Mouse (Mus musculus): Measurements from ENCODE around the gene Dusp28.

Dusp28 gene

DNA sequence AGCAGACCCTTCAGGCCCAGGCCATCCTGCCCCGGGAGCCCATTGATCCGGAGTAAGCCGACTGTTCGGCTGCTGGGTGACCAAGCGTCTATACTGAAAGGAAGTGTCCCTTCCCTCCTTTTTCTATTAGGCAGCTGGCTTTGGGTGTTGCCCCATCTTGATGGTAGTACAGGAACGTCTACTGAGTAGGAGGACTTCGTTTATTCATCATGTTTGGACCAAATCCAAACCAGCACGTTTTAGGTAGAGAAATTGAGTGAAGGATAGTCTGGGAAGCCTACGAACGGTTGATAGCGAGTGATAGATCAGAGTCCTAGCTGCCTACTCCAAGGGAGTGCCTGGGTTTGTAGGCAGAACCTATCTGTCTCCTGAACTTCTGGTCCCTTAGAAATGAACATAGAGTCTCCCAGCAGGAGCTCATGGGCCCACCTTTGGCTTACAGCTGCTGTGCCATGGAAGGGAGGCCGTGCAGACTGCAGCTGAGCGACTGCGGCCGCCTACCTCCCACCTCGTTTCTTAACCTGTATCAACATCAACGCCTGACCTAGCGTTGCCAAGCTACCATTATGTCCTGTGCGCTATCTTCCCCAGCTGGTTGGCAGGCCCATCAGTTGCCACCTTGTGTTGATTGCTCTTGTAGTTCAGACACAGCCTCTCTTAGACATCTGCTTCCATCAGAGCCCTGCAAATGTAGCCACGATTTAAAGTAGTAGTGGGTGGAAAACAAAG, 1.0 kb downstream of the Dusp28 start:
- in situ Hi-C loops (cut with MboI, MseI), result loop anchor here (10.0 to 25.0 kb wide), 3 partner anchors 727 to 1820 kb away; no protein-coding TSS in a partner anchor

DNA sequence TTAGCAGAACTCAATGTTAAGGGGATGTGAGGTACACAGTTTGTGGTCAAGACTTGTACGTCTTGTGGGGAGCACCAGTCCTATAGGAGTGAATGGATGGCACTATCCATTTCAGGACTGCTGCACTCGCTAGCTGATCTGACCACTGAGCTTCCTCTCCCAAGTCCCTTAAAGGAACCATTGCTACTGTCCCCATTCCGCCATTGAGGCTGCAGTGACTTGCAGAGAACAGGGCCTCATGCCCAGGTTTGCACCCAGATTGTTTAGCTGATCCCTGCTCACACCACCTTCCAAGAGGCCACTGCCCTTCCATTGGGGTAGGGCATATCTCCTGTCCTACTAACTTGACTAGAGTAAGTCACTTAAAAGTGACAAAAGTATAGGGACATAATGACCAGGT, 1.9 kb downstream of the Dusp28 start:
- in situ Hi-C loops (cut with MboI, MseI), result loop anchor here (10.0 to 25.0 kb wide), 3 partner anchors 726 to 1821 kb away; no protein-coding TSS in a partner anchor

DNA sequence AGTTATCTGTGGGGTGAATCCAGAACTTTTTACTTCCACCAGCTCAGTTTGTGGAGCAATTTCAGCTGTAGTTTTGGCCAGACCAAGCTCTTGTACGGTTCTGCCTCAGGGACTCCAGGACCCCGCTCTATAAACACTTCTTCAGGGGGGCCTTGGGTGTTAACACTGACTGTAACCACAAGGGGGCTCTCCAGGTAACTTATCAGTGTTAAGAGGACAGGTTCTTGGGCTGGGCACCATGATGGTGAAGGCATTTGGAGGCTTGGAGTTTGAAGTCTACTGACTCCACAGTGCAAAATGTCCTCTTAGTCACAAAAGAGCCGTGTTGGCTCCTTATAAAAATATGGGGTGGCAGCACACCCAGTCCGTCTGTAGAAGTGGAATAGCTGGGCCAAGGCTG, 2.3 kb downstream of the Dusp28 start:
- in situ Hi-C loops (cut with MboI, MseI), result loop anchor here (10.0 to 25.0 kb wide), 3 partner anchors 726 to 1822 kb away; no protein-coding TSS in a partner anchor

DNA sequence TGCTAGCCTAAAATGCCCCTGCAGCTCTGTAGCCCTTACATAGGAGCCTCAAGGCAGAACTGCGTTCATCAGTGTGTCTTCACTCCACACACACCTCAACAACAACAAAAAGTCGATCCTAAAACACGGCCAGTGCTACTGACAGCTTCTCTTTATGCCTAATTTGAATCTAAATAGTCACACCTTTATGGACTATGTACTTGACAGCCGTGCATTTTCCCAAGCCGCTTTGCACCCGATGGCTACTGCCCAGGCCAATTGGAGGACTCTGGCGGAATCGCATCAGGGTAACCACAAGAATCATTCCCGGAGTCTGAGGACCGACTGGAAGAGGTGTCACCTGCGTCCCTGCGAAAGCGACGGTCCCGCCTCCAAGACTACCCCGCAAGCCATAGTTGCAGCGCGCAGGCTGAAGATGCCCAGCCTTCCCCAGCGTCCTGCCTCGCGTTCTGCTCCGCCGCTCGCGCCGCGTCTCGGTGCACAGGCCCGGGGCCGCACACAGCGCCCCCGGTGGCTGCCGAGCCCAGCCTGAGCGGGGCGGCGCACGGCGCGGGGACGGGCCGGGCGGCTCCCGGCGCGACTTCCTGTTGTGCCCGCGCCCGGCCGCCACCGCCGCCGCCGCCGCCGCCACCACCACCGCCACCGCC, 3.6 kb downstream of the Dusp28 start, which contains the start of gene Rnpepl1:
Gene Rnpepl1, plus strand, starts transcription at position 545 of the 647 bp plus-strand sequence.
- in situ Hi-C loops (cut with MboI, MseI), result loop anchor here (25.0 kb wide), 2 partner anchors 1127 to 1823 kb away; no protein-coding TSS in a partner anchor

DNA sequence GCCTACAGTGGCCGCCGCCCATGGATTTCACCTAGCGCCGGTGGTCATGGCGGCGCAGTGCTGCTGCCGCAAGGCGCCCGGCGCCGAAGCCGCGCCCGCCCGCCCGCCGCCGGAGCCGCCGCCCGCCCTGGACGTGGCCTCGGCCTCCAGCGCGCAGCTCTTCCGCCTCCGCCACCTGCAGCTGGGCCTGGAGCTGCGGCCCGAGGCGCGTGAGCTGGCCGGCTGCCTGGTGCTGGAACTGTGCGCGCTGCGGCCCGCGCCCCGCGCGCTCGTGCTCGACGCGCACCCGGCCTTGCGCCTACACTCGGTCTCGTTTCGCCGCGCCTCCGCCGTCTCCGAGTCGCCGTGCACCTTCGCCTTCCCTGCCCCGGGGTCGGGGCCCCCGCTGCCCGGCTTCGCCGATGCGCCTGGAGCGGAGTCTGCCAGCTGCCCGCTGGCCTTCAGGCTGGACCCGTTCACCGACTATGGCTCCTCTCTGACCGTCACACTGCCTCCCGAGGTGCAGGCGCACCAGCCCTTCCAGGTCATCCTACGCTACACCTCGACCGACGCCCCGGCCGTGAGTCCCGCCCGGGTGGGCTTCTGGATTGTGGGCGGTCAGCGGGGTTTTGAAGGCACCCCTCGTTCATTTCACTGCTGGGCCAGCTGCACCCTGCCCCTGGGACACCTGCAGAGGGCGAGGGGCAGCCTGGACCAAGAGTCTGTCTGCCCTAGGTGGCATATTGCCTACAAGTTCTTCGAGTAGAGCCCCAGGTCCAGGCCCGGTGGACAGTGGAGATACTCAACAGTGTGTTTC, 4.3 kb downstream of the Dusp28 start:
- in situ Hi-C loops (cut with MboI, MseI), result loop anchor here (25.0 kb wide), 2 partner anchors 1126 to 1824 kb away; no protein-coding TSS in a partner anchor

DNA sequence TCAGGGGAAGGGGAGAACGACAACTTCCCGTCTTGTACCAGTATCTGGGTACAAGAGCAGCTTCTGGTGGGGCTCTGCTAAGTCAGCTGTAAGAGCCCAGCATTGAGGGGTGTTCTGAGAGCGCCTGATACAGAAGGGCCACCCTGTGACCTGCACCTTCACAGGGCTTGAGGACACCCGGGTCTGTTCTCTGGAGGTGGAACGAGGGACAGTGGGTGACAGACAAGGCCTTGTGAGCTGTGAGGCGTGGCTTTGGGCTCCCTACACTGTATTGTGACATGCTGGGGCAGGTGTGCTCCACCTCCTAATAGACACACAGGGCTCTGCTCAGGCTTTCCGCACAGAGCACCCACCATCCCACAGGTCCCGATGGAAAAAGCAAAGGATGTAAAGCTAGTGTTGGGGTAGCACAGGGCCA, 4.9 kb downstream of the Dusp28 start:
- in situ Hi-C loops (cut with MboI, MseI), result loop anchor here (25.0 kb wide), 2 partner anchors 1126 to 1824 kb away; no protein-coding TSS in a partner anchor

DNA sequence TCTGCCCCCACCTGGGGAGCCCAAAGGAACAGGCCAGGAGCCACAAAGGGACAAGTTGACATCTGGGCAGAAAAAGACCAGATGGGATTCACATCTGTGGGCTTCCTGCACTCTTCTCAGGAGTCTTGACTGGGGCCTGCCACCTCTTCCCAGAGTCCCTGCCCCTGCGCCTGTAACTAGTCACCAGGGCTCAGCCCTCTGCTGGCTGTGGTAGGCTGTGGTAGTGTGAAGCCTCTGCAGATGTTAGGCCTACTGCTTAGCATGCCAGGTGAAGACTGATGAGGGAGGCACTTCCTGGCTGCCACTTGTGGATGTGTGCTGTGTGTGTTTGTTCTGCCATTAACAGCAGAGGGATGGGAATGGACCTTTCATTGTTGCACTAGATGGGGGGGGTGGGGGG, 5.5 kb downstream of the Dusp28 start:
- in situ Hi-C loops (cut with MboI, MseI), result loop anchor here (25.0 kb wide), 2 partner anchors 1125 to 1825 kb away; no protein-coding TSS in a partner anchor

DNA sequence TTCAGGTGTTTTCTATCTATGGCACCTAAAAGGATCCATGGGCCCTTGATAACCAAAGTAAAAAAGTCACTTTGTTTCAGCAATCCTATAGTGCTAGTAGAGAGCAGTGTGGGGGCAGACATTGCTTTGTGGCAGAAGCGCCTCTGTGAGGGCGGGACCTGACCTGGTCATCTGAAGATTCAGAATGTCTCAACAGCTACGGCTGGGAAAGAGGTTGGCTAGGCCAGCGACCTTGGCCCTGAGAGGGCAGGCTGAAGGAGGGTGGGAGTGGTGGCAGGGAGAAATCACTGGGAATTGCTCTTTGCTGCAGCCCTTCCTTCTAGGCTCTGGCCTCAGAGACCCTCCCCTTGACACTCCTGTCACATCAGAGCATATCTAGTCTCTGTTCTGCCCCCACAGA, 7.5 kb downstream of the Dusp28 start:
- in situ Hi-C loops (cut with MboI, MseI), result loop anchor here (25.0 kb wide), 2 partner anchors 1123 to 1827 kb away; no protein-coding TSS in a partner anchor

DNA sequence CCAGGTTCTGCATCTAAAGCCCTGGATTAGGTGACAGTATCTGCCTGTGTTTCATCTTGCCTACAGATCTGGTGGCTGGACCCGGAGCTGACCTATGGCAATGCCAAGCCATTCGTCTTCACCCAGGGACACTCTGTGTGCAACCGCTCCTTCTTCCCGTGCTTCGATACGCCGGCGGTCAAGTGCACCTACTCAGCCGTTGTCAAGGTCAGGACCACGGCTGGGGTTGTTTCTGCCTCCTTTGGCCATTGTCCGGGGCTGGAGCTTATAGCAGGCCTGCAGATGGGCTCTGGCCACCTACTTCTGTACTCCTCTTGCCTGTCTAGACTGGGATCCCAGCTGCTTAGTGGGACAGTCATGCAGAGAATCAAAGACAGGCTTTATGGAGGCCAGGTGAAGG, 8.2 kb downstream of the Dusp28 start:
- in situ Hi-C loops (cut with MboI, MseI), result loop anchor here (25.0 kb wide), 2 partner anchors 1122 to 1828 kb away; no protein-coding TSS in a partner anchor

DNA sequence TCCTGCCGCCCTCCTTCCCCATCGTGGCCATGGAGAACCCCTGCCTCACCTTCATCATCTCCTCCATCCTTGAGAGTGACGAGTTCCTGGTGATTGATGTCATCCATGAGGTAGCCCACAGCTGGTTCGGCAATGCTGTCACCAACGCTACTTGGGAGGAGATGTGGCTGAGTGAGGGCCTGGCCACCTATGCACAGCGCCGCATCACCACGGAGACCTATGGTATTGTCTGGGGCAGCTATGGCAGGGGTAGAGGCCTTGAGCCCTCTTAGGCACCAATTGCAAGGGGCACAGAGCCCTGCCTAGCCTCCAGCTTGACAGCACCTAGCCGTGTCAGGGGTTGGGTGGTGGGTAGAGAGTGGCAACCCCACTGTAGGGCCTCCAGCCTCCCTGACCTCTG, 9.9 kb downstream of the Dusp28 start:
- in situ Hi-C loops (cut with MboI, MseI), result loop anchor here (25.0 kb wide), 2 partner anchors 1121 to 1829 kb away; no protein-coding TSS in a partner anchor

DNA sequence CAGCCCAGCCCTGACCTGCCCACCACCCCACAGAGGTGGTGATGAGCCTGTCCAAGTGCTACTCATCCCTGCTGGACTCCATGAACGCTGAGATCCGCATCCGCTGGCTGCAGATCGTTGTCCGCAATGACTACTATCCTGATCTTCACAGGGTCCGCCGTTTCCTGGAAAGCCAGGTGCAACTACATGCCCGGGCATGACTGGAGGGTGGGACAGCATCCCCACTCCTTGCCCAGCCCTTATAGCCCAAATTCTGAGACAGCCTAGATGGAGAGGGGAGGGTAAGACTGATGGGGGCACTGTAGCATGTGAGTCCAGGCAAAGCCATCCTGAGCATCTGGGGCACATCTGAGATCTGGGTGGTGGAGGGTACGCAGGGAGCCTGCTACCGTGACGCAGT, 12.4 kb downstream of the Dusp28 start:
- in situ Hi-C loops (cut with MboI, MseI), result loop anchor here (25.0 kb wide), 2 partner anchors 1118 to 1832 kb away; no protein-coding TSS in a partner anchor

DNA sequence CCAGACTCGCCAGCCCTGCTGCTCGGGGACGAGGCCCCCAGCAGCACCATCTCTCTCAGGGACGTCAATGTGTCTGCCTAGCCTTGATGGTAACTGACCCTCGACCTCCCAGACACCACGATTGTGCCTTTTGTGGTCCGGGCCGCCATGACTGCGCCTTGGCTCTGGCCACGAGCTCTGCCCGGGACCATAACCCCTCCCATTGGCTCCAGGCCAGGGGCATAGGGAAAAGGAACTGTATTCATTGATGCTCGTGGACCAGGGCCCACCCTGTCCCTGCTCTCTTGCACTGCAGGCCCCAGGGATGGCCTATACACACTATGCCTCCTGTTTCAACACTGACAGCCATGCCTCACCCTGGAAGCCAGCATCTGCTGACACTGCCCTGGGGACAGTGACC, 13.0 kb downstream of the Dusp28 start:
- in situ Hi-C loops (cut with MboI, MseI), result loop anchor here (25.0 kb wide), 2 partner anchors 1118 to 1832 kb away; no protein-coding TSS in a partner anchor

DNA sequence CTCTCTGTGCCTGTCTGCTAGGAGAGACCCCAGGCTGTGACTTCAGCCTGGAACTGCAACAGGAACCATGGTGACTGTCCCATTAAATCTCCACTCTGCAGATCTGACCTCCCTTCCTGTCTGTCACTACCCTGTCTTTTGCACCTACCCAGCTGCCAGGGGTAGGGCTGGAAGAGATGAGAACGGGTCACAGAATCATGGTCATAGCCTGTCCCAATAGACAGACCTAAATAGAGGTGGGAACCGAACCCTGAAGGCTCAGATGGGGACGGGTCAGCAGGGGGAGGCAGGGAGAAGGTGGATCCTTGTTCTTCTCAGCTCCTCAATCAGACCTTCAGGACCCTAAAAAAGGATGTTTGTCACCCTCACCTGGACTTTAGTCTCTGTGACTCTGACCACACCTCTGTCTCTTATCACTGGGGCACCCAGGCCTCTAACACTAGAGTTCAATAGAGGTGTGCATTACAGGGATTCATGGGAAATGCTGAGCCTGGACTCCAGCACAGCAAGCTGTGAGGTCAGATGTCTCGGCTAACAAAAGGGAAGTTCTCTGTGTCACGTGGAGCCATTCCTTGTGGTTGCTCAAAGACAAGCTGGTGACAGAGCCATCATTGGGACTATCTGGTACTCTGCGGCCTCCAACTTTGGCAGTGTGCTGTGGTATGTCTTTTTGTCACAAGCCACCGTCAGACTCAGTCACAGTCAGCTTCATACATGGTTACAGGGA, 13.9 kb downstream of the Dusp28 start:
- in situ Hi-C loops (cut with MboI, MseI), result loop anchor here (25.0 kb wide), 2 partner anchors 1117 to 1833 kb away; no protein-coding TSS in a partner anchor

DNA sequence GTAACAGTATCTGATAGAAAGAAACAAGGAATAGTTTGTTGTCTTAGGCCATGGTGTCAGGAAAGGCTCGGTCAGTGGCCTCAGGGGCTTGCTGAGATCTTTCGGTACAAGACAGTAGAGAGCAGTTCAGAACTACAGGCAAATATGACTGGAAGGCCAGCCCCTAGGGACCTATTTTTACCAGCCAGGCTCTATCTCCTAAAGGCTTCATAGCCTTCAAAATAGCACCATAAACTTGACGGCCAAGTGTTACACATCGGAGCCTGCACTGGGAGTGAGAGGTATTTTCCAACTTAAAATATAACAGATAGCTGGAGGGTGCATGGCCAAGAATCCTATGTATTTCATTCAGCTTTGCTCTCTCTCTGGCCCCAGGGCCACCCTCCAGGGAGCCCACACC, 14.7 kb downstream of the Dusp28 start:
- in situ Hi-C loops (cut with MboI, MseI), result loop anchor here (25.0 kb wide), 2 partner anchors 1116 to 1834 kb away; no protein-coding TSS in a partner anchor

DNA sequence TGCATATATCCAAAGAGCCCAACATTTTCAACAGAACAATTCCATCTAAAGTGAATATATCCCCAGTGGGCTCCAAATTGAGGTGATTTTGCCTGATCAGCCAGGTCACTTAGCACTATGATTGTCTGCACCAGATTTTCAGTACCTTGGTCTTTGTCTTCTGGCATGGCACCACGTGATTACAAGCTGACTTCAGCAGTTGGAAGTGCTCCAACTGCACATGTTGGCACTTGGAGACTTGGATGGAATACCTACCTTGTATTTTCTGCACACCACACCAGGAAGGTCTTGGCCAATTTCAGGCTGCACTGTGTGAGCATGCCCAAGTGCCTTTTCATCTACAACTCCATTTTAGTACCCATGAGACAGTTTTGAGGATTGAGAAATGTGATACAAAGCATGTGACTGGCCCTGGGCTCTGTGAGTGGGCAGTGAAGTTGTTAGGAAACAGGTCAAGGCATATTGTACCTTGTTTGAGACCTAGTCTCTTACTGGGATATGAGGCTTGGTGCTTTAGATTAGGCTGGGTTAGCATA, 23.5 kb downstream of the Dusp28 start:
- in situ Hi-C loops (cut with MboI, MseI), result loop anchor here in 1 of 2 experiments (25.0 kb wide), 1 partner anchor 1107 kb away; no protein-coding TSS in a partner anchor

DNA sequence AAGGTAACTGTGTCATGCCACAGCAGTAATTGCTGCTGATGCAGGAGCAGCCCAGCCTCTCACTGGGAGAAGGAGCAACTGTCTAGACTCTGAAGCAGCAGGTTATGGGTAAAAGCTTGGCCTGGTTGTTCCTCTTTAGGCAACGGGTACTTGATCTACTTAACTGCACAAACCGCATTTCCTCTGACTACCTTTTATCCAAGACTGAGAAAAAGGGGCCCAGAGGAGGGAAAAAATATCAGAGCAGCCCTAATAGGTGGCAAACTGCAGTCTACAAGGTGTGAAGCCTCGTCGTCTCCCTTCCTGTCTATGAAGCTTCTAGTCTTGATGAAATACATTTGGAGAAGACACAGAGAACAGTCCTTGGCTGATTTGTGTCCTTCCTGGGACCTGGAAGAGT, 26.8 kb downstream of the Dusp28 start:
- in situ Hi-C loops (cut with MboI, MseI), result loop anchor here in 1 of 2 experiments (25.0 kb wide), 1 partner anchor 1104 kb away; no protein-coding TSS in a partner anchor

DNA sequence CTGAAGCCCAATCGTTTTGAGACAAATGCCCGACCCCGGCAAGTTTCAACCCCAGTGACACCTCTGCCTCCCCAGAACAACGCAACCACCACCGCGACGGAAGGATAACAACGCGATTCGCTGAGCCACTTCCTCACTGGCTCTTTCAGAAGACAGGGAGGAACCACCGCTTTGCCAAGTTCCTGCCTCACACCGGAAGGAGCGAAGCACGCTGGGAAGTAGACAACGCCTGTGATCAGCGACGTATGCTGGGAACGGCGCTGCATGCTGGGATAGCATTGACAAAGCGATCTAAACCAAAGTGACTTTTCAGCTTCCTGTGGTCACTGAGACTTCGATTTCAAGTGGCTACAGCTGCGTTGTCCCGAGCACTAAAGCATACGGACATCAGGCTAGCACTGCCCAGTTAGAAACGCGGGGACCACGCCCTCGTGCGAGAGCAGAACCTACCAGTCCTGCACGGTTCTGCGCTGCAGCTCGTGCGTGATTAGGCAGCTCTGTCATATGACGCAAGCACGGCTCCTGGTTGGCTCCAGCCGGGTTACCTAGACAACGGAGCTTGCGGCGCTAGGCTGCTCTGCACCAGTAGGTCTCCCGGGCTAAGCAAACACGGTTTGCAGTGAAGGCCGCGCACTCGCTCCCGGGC, 27.5 kb downstream of the Dusp28 start, which contains the start of gene Capn10:
Gene Capn10, plus strand, starts transcription at position 195 of the 646 bp plus-strand sequence.
- in situ Hi-C loops (cut with MboI, MseI), result loop anchor here in 1 of 2 experiments (25.0 kb wide), 1 partner anchor 1103 kb away; no protein-coding TSS in a partner anchor

DNA sequence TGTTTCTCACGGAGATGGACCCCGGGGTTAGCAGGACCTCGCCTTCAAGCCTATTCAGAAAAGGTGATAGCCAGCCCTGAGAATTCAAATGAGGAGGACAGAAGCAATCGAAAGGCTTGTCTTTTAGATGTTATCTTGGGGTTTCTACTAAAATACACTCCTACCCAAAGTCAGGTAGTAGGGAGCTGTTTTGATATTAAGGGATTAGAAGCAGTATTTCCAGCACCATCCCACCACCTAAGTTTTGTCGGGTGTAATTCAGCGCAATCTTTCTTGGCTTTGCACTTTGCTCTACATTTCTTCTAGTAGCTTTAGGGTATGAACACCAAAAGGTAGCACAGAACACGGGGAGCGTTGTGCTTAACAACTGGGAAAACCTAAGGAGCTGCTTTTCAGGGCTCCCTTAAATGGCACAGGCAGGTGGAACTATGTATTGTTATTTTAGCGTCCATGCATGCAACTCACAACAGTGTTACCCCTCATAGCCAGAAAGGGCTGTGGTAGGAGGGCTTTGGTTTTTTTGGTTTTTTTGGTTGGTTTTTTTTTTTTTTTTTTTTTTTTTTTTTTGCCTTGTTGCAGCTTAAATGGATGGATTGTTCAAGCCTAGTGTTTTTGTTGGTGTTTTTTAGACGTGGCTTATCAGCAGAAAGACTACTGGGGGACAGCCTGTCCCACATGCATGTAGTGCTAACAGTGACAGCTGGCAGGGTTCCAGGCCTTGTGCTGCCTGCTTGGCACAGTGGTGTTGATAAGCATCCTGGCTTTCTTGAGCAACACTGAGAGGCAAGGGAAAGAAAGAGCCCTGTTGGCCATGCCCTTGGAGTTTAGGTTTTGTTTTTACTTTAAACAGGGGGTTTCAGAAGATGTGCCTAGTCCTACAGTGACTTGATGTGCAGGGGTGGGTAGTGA, 28.5 kb downstream of the Dusp28 start:
- in situ Hi-C loops (cut with MboI, MseI), result loop anchor here in 1 of 2 experiments (25.0 kb wide), 1 partner anchor 1102 kb away; no protein-coding TSS in a partner anchor

Measured in T-helper 17 cell (primary cell).